Mouse (Mus musculus): ENCODE results near the gene Nectin2. TPM values are rescaled to one million over a fixed set of nuclear protein-coding genes. Genes with fewer than 3 reads are reported as not detected.

The Nectin2 gene
- polyA plus RNA-seq, 1 experiment from 2014 or later: 157 TPM

DNA sequence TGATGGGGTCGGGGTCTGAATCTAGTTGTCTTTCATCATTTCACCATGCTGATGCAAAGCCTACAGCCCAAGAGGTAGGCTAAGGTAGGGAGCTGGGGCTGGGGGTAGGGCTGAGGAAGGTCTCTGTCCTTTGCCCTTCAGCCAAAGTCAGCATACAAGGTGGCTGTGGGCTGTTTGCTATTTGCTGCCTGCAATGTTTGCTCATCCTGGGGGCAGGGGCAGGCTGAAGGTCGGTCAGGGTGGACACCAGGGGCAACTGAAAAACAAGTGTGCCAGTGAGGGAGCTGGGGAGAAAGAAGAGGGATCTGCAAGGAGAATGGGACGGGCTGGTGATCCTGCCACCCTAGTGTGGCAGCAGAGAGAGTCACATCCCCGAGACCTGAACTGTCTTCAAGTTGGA is 64.9 kb downstream of the Nectin2 start:
- Histone ChIP-seq H3K4me1 (ENCODE audit: insufficient read depth, low read length) (no peaks in the 10 kb centered on the region), H3K27ac (ENCODE audit: low read length) (no peak overlapping the region), H3K9me3 (ENCODE audit: low read length) (no peaks in the 10 kb centered on the region), H3K4me3 (ENCODE audit: low read length) (no peak overlapping the region), H3K9ac (replicated peaks; ENCODE audit: low read length) (no peak overlapping the region), H3K4me2 (replicated peaks; ENCODE audit: low read depth, low read length) (no peak overlapping the region), H3K27me3 (ENCODE audit: insufficient read depth, low read length) (no peaks in the 10 kb centered on the region), H3K36me3 (ENCODE audit: insufficient read depth, low read length) (no peaks in the 10 kb centered on the region)
- WGBS: 63% methylated on average over 4 of the region's 4 CpGs
- ATAC-seq (ENCODE audit: low FRiP score, low TSS enrichment): no peak

DNA sequence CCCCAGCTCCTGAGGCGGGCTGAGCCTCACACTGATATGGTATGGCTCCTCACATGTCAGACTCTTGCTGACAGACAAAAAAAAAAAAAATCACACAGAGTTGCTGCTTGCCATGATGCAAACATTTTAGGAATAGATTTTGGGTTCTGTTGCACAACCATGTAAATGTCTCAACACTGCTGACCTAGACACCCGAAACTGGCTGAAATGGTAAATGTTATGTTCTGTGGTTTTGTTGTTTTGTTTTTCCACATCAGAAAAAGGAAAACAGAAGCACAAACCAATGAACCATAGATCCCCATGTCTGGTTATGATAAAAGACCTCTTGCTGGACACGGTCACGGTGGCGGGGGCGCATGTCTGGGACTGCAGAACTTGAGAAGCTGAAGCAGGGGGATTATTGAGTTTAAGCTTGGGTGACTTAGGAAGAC is 66.5 kb downstream of the Nectin2 start:
- Histone ChIP-seq H3K9me3 (ENCODE audit: low read length) (no peaks in the 10 kb centered on the region), H3K4me3 (ENCODE audit: low read length) (no peak overlapping the region), H3K27me3 (ENCODE audit: insufficient read depth, low read length) (no peaks in the 10 kb centered on the region), H3K9ac (replicated peaks; ENCODE audit: low read length) (no peak overlapping the region), H3K4me2 (replicated peaks; ENCODE audit: low read depth, low read length) (no peak overlapping the region), H3K4me1 (ENCODE audit: insufficient read depth, low read length) (no peaks in the 10 kb centered on the region), H3K27ac (ENCODE audit: low read length) (no peak overlapping the region), H3K36me3 (ENCODE audit: insufficient read depth, low read length) (no peaks in the 10 kb centered on the region)
- 71% methylated on average over 6 of the region's 6 CpGs for WGBS
- ATAC-seq (ENCODE audit: low FRiP score, low TSS enrichment): no peak

DNA sequence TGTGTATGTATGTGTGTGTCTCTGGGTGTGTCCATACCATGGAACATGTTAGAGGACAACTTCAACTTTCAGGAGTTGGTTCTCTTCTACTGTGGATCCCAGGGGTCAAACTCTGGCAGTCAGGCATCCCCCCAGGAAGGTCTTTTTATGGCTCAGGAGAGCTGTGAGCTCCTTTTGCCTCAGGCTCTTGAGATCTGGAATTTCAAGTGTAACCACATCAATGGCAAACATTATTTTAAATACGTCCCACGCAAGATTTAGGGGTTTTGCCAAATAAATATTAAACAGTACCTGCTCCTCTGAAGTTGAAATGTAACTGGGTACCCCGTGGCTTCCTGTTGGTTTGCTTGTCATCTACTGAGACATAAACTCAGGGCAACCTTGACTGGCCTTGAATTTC is 67.3 kb downstream of the Nectin2 start:
- Histone ChIP-seq H3K27me3 (ENCODE audit: insufficient read depth, low read length) (no peaks in the 10 kb centered on the region), H3K36me3 (ENCODE audit: insufficient read depth, low read length) (no peaks in the 10 kb centered on the region), H3K9ac (replicated peaks; ENCODE audit: low read length) (no peak overlapping the region), H3K9me3 (ENCODE audit: low read length) (no peaks in the 10 kb centered on the region), H3K4me3 (ENCODE audit: low read length) (no peak overlapping the region), H3K4me2 (replicated peaks; ENCODE audit: low read depth, low read length) (no peak overlapping the region), H3K4me1 (ENCODE audit: insufficient read depth, low read length) (no peaks in the 10 kb centered on the region), H3K27ac (ENCODE audit: low read length) (no peak overlapping the region)
- WGBS: 66% methylated on average over 3 of the region's 3 CpGs
- no peak for ATAC-seq (ENCODE audit: low FRiP score, low TSS enrichment)

DNA sequence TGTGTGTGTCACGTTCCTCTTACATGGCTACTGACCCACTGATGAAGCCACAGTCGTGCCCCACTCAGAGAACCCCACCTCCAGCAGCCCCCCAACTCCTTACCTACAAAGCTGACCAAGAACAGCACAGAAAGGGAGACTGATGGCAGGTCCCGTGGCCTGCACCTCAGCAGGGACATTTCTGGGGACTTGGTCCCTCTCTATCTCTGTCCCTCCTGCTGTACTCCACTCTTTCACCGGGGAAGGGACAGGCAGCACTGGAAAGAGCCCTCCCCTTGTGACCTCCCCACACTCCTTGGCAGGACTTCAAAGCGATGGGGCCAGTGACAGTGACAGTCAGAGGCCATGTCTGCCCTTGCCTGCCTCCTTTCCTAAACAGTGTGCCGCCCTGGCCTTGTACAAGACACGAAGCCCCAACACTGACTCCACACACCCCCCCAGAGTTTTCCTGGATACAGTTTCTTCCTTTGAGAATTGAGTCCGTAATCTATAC is 69.0 kb downstream of the Nectin2 start, which contains the start of the genes Gm44805 and Apoc4:
Gene Gm44805, minus strand, starts transcription at position 222 of the 493 bp plus-strand sequence.
Gene Apoc4, minus strand, starts transcription at position 278 of the 493 bp plus-strand sequence.
- no peaks in the 10 kb centered on the region for H3K27me3 ChIP-seq (ENCODE audit: insufficient read depth, low read length)
- no peak within 1 kb of the TSS for H3K27ac ChIP-seq (ENCODE audit: low read length)
- H3K9ac ChIP-seq (replicated peaks; ENCODE audit: low read length): no peak within 1 kb of the TSS
- no peak within 1 kb of the TSS for H3K4me3 ChIP-seq (ENCODE audit: low read length)
- H3K4me1 ChIP-seq (ENCODE audit: insufficient read depth, low read length): no peaks in the 10 kb centered on the region
- no peak for ATAC-seq (ENCODE audit: low FRiP score, low TSS enrichment)
- WGBS: 56% methylated on average over 8 of the region's 8 CpGs
- H3K4me2 ChIP-seq (replicated peaks; ENCODE audit: low read depth, low read length): no peak within 1 kb of the TSS
- no peaks in the 10 kb centered on the region for H3K9me3 ChIP-seq (ENCODE audit: low read length)
- H3K36me3 ChIP-seq (ENCODE audit: insufficient read depth, low read length): no peaks in the 10 kb centered on the region

DNA sequence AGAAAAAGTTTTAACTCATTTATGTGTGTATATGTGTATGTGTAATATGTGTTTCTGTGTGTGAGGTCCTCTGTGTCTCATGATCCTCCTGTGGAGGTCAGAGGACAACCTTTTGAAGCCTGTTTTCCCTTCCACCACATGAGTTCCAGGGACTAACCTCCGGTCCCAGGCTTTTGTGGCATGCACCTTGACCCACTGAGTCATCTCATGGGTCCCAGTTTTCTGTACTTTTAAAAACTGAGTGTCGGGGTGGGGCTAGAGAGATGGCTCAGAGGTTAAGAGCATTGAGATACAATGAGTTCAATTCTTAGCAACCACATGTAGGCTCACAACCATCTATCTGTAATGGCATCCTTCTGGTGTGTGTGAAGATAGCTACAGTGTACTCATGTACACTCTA is 69.6 kb downstream of the Nectin2 start:
- Histone ChIP-seq H3K36me3 (ENCODE audit: insufficient read depth, low read length) (no peaks in the 10 kb centered on the region), H3K27me3 (ENCODE audit: insufficient read depth, low read length) (no peaks in the 10 kb centered on the region), H3K9ac (replicated peaks; ENCODE audit: low read length) (no peak overlapping the region), H3K9me3 (ENCODE audit: low read length) (no peaks in the 10 kb centered on the region), H3K4me2 (replicated peaks; ENCODE audit: low read depth, low read length) (no peak overlapping the region), H3K4me1 (ENCODE audit: insufficient read depth, low read length) (no peaks in the 10 kb centered on the region), H3K4me3 (ENCODE audit: low read length) (no peak overlapping the region), H3K27ac (ENCODE audit: low read length) (no peak overlapping the region)
- ATAC-seq (ENCODE audit: low FRiP score, low TSS enrichment): no peak
- WGBS: 86% methylated on average over 2 of the region's 2 CpGs

DNA sequence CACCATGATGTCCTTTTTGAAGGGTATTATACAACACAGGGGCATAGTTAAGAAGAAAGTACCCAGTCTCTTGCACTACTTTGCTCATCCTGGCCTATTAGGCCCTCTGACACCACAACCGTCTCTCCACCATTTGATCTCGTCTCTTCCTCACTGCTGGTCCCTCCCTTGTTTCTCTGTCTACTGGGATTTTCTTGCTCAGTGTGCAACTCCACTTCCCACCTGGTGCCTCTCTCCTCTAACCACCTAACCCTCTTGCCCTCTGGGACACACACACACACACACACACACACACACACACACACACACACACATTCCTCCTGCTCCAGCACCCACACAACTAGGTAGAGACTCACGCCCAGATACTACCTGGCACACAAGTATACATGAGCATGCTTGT is 71.4 kb downstream of the Nectin2 start:
- 85% methylated on average over 3 of the region's 3 CpGs for WGBS
- H3K4me3 ChIP-seq (ENCODE audit: low read length): no peak overlapping the region
- no peak for ATAC-seq (ENCODE audit: low FRiP score, low TSS enrichment)
- H3K27me3 ChIP-seq (ENCODE audit: insufficient read depth, low read length): no peaks in the 10 kb centered on the region
- H3K4me2 ChIP-seq (replicated peaks; ENCODE audit: low read depth, low read length): no peak overlapping the region
- no peaks in the 10 kb centered on the region for H3K36me3 ChIP-seq (ENCODE audit: insufficient read depth, low read length)
- no peaks in the 10 kb centered on the region for H3K9me3 ChIP-seq (ENCODE audit: low read length)
- no peaks in the 10 kb centered on the region for H3K4me1 ChIP-seq (ENCODE audit: insufficient read depth, low read length)
- no peak overlapping the region for H3K9ac ChIP-seq (replicated peaks; ENCODE audit: low read length)
- no peak overlapping the region for H3K27ac ChIP-seq (ENCODE audit: low read length)

DNA sequence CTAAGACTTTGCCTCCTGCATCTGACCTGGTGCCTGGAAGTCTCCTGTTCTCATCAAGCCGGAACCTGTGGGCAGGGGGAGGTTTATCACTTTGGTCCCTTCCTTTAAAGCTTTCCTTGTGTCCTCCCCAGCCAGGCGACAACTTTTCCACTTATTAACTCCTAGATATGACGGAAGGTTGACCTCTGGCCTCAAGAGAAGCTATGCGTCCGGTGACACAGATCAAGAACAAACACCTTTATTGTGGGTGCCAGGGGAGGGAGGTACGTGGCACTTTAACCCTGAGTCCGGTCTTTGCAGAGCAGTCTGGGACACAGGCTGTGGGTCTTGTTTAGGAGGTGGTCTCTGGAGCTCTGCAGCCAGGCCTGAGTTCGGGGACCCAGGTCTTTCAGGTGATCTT is 72.4 kb downstream of the Nectin2 start, which contains the start of gene Apoc2:
Gene Apoc2, minus strand, starts transcription at position 70 of the 400 bp plus-strand sequence.
- WGBS: 68% methylated on average over 8 of the region's 8 CpGs
- no peak for ATAC-seq (ENCODE audit: low FRiP score, low TSS enrichment)
- no peaks in the 10 kb centered on the region for H3K27me3 ChIP-seq (ENCODE audit: insufficient read depth, low read length)
- H3K4me3 ChIP-seq (ENCODE audit: low read length): no peak within 1 kb of the TSS
- 0 out of 2 replicates have a peak within 1 kb of the TSS, but pooled peaks have one; percentile 1 for H3K9ac ChIP-seq (replicated peaks; ENCODE audit: low read length)
- H3K9me3 ChIP-seq (ENCODE audit: low read length): no peaks in the 10 kb centered on the region
- H3K4me2 ChIP-seq (replicated peaks; ENCODE audit: low read depth, low read length): no peak within 1 kb of the TSS
- no peaks in the 10 kb centered on the region for H3K4me1 ChIP-seq (ENCODE audit: insufficient read depth, low read length)
- H3K27ac ChIP-seq (ENCODE audit: low read length): no peak within 1 kb of the TSS
- no peaks in the 10 kb centered on the region for H3K36me3 ChIP-seq (ENCODE audit: insufficient read depth, low read length)

DNA sequence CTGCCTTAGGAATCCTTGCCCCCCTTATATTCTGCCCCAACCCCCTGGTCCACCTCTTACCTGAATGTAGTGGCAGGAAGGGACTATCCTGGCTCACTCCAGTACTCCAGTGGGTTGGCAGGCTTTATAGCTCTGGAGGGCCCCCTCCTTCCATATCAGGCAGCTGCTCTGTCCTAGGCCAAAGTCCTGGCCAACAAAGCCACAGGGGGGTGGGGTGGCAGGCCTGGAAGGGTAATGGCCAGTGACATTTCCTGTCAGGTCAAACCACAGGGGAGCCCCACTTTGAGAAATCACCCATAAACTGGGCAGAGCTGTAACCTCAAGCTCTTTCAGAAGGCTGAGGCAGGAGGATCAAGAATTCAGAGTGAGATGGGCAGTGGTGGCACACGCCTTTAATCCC is 73.6 kb downstream of the Nectin2 start:
- Histone ChIP-seq H3K4me3 (ENCODE audit: low read length) (no peak overlapping the region), H3K9ac (replicated peaks; ENCODE audit: low read length) (no peak overlapping the region), H3K4me1 (ENCODE audit: insufficient read depth, low read length) (no peaks in the 10 kb centered on the region), H3K27ac (ENCODE audit: low read length) (no peak overlapping the region), H3K36me3 (ENCODE audit: insufficient read depth, low read length) (no peaks in the 10 kb centered on the region), H3K27me3 (ENCODE audit: insufficient read depth, low read length) (no peaks in the 10 kb centered on the region), H3K4me2 (replicated peaks; ENCODE audit: low read depth, low read length) (no peak overlapping the region), H3K9me3 (ENCODE audit: low read length) (no peaks in the 10 kb centered on the region)
- ATAC-seq (ENCODE audit: low FRiP score, low TSS enrichment): no peak
- WGBS: 67% methylated on average over 1 of the region's 1 CpGs

DNA sequence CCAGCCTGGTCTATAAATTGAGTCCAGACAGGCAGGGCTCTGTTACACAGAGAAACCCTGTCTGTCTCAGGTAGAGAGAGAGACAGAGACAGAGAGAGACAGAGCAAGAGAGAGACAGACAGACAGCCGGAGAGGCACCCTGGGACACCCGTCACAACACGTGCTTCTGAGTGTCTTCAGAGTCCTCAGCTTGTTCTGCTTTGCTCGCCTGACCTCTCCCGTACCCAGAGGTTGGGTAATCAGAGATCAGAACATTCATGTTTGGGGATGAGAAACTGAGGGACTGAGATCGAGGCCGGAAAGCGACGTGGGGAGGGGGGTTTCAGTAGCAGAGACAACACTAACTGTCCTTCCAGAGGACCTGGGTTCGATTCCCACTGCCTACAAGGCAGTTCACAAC is 74.5 kb downstream of the Nectin2 start:
- ATAC-seq (ENCODE audit: low FRiP score, low TSS enrichment): no peak
- Histone ChIP-seq H3K4me3 (ENCODE audit: low read length) (no peak overlapping the region), H3K36me3 (ENCODE audit: insufficient read depth, low read length) (no peaks in the 10 kb centered on the region), H3K27ac (ENCODE audit: low read length) (no peak overlapping the region), H3K4me2 (replicated peaks; ENCODE audit: low read depth, low read length) (no peak overlapping the region), H3K9ac (replicated peaks; ENCODE audit: low read length) (no peak overlapping the region), H3K4me1 (ENCODE audit: insufficient read depth, low read length) (no peaks in the 10 kb centered on the region), H3K27me3 (ENCODE audit: insufficient read depth, low read length) (no peaks in the 10 kb centered on the region), H3K9me3 (ENCODE audit: low read length) (no peaks in the 10 kb centered on the region)
- WGBS: 81% methylated on average over 10 of the region's 10 CpGs

DNA sequence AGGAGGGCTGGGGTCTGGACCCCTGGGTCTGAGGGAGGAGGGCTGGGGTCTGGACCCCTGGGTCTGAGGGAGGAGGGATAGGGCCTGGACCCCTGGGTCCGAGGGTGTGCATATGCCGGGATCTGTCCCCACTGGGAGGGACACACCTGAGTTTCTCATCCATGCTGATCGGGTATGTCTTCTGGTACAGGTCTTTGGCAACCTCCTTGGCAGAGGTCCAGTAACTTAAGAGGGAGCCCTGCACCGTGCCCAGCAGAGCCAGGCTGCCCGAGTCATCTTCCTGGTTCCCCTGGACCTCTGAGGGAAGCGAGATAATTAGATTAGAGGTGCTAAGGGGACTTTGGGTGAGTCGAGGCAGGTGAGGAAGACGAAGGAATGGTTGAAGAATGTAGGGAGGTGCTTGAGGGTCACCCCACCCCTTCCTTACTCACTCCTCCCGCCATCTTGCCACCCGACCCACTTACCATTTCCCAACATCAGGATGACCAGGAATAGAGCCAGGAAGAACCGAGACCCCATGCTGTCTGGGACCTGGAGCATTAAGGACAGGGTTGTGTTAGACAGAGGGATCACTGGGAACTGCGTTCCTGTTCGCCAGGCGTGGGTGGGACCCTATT is 77.1 kb downstream of the Nectin2 start:
- Histone ChIP-seq H3K27ac (ENCODE audit: low read length) (no peak overlapping the region), H3K36me3 (ENCODE audit: insufficient read depth, low read length) (no peaks in the 10 kb centered on the region), H3K9me3 (ENCODE audit: low read length) (no peaks in the 10 kb centered on the region), H3K4me3 (ENCODE audit: low read length) (no peak overlapping the region), H3K4me2 (replicated peaks; ENCODE audit: low read depth, low read length) (no peak overlapping the region), H3K27me3 (ENCODE audit: insufficient read depth, low read length) (no peaks in the 10 kb centered on the region), H3K9ac (replicated peaks; ENCODE audit: low read length) (no peak overlapping the region), H3K4me1 (ENCODE audit: insufficient read depth, low read length) (peaks cover 5% of the 10 kb centered on the region; the same call in 1 of the 2 replicates)
- ATAC-seq (ENCODE audit: low FRiP score, low TSS enrichment): no peak
- 55% methylated on average over 14 of the region's 14 CpGs for WGBS
